Mouse (Mus musculus): ENCODE data around the gene Ptprb.

DNA sequence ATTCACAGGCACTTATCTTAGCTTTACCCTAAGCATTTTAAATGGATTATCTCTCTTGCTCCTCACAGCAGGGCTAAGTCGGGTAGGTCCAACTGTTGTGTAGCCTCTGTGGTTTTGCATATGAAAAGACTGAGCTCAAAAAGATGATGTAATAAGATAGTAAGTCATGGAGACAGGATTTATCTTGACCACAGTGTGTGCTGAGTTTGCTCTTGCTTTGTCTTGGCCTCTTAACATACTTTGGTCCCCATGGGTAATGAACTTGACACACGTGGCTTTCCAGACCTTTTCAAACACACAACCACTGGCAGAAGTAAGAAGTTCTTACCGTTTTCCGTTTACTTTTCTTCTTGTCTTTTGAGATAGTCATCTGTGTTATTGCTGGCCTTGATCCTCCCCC lies 7.0 kb upstream of the Ptprb start:
- TF ChIP-seq CTCF (IDR thresholded peaks at IDR 0.05; ENCODE audit: control insufficient read depth, insufficient read depth, low read length) = no peak
- TF ChIP-seq POLR2A (IDR thresholded peaks at IDR 0.05; ENCODE audit: borderline replicate concordance, control insufficient read depth, low read depth, low read length) = no peak
